Mouse (Mus musculus): ENCODE measurements around the gene Elob. TPM values are rescaled to one million over a fixed set of nuclear protein-coding genes. Genes with fewer than 3 reads are reported as not detected.

The Elob gene
- total RNA-seq, 2 experiments from 2014 or later: 364 to 381 TPM

- no peak for DNase-seq (ENCODE audit: low spot score in 2 of 2)
Observed at GRCm38 (mm10) chr17:23828271-23829001, 500 bp downstream of the Elob start.

- no peak for DNase-seq (ENCODE audit: low spot score in 2 of 2)
Observed at GRCm38 (mm10) chr17:23825591-23825990, 3.3 kb downstream of the Elob start.

DNA sequence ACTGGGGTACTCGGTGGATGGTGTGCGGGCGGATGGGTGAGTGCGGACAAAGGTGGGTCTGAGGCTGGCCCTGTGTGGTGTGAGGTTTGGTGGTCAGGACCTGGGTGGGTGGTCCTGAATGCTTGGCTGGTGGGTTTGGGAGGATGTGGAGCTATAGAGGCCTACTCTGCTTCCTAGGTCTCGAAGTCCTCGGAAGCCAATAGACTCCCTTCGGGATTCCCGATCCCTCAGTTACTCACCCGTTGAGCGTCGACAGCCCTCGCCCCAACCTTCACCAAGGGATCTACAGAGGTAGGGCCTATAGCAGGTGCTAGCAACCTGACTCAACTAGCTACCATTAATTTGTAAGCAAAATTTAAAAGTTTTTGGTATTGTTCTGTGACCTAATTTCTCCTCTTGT, 5.3 kb downstream of the Elob start:
- DNase-seq (ENCODE audit: low spot score in 2 of 2): no peak

DNA sequence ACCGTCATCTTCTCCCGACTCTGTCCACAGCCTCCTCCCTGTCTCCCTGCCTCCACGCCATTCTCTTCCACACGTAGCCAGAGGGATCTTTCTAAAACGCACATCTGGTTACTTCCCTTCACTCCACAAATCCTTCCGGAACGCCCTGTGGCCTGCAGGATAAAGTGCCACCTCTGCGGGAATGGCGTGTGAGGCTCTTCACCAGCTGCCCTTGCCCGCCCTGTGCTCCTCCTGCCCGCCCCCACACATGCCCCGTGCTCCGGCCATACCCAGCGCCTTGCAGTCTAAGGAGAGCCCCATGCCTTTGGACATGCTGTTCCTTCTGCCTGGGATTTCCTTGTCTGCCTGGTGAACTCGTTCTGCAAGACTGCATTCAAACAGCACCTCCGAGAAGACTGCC, 5.9 kb downstream of the Elob start:
- no peak for DNase-seq (ENCODE audit: low spot score in 2 of 2)

DNA sequence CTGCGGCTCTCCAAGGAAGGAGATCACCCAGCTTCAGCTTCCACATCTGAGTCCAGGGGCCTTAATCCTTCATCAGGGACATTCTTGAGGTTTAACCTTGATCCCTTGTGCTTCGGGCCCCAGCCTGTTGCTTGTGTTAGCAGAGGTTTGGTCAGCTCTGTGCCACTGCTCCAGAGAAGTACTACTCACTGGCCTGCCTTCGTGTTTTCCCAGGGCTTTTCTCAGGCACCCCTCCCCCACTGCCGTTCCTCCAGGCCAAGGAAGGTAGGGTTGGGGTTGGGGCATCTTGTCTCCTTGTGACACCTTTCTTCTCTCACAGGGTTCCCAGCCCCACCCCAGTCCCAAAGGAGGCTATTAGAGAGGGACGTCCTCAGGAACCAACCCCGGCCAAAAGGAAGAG, 6.8 kb downstream of the Elob start:
- DNase-seq (ENCODE audit: low spot score in 2 of 2): no peak

DNA sequence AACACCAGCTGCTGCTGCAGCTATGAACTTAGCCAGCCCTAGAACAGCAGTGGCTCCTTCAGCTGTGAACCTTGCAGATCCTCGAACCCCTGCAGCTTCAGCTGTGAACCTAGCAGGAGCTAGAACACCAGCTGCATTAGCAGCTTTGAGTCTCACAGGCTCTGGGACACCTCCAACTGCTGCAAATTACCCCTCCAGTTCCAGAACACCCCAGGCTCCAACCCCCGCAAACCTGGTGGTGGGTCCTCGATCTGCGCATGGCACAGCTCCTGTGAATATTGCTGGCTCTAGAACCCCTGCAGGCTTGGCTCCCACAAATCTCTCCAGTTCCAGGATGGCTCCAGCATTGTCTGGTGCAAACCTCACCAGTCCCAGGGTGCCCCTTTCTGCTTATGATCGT, 8.2 kb downstream of the Elob start:
- no peak for DNase-seq (ENCODE audit: low spot score in 2 of 2)

GRCm38 (mm10) chr17:23819235-23819634, 9.7 kb downstream of the Elob start:
- no peak for DNase-seq (ENCODE audit: low spot score in 2 of 2)

DNA sequence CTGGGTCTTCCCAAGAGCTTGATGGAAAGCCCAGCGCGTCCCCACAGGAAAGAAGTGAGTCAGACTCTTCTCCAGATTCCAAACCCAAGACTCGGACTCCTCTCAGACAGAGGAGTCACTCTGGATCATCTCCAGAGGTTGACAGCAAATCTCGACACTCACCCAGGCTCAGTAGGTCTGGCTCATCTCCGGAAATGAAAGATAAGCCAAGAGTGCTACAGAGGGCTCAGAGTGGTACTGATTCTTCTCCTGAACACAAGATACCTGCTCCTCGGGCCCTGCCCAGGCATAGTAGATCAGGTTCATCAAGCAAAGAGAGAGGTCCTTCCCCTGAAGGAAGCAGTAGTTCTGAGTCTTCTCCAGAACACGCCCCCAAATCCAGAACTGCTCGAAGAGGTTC, 10.4 kb downstream of the Elob start:
- no peak for DNase-seq (ENCODE audit: low spot score in 2 of 2)

DNA sequence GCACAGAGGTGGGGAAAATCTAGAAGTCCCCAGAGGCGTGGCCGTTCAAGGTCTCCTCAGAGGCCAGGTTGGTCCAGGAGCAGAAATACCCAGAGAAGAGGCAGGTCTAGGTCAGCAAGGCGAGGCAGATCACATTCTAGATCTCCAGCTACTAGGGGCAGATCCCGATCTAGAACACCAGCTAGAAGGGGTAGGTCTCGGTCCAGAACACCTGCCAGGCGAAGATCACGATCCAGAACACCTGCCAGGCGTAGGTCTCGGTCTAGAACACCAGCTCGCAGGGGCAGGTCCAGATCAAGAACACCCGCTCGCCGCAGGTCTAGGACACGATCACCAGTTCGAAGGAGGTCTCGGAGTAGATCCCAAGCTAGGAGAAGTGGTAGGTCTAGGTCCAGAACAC, 13.3 kb downstream of the Elob start:
- no peak for DNase-seq (ENCODE audit: low spot score in 2 of 2)

DNA sequence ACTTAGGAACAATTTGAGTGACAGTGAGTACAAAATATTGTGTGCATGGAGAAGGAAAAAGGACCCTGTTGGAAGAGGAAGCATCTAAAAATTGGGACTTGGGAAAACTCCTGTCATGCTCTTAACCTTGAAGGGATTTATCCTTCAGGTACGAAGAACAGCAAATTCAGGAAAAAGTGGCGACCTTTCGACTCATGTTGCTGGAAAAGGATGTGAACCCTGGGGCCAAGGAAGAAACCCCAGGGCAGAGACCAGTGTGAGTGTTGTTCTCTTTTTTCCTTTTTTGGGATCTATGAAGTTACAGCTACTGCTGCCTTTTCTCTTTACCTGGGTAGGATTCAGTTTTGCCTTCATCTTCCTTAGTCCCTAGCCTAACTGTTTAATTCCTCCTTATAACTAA, 21.0 kb downstream of the Elob start:
- DNase-seq (ENCODE audit: low spot score in 2 of 2): no peak

DNA sequence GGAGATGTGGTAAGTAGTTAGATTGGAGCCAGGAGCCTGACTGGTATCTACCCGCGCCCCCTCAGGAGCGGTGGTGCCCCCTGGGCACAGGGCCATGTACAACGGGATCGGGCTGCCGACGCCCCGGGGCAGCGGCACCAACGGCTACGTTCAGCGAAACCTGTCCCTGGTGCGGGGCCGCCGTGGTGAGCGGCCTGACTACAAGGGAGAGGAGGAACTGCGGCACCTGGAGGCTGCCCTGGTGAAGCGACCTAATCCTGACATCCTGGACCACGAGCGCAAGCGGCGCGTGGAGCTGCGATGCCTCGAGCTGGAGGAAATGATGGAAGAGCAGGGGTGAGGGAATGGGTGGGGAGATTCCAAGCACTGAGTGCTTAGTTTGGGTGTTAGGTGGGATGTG, 22.1 kb downstream of the Elob start:
- DNase-seq (ENCODE audit: low spot score in 2 of 2): no peak

DNA sequence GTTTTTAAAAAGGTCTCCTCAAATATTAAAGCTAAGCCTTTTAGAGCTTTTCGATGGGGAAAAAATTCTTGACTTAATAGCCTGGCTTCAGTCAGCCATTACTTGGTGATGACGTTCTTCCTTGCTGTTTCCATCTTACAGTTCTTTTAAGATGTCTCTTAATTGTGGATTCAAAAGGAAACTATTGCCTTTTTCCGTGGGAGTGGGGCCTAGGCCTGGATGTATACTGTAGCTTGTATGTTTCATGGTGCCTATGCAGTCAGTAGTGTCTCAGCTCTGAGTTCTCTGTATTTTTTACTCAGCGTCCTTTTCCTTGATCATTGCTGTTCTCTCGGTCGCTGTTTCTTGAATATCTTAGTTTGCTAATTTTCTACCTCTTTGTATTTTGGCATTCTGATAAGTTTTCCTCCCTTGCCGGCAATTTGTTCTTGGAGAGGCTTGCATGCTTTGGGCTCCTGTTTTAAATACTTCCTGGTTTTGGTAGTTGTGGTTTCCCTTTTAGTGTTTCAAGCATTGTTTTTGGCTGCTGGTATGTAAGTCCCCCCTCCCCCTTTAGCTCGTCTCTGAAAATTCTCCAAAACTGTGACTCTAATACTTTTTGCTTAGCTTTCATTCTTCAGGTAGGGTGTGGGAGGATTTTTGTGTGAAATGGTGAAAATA, 24.4 kb downstream of the Elob start:
- DNase-seq (ENCODE audit: low spot score in 2 of 2): no peak

- DNase-seq (ENCODE audit: low spot score in 2 of 2): peak; percentile 71 to 72
Observed at GRCm38 (mm10) chr17:23803366-23804041, 25.4 kb downstream of the Elob start.

- DNase-seq (ENCODE audit: low spot score in 2 of 2): peak; percentile 79 to 89
Observed at GRCm38 (mm10) chr17:23802746-23803365, 26.1 kb downstream of the Elob start.

DNA sequence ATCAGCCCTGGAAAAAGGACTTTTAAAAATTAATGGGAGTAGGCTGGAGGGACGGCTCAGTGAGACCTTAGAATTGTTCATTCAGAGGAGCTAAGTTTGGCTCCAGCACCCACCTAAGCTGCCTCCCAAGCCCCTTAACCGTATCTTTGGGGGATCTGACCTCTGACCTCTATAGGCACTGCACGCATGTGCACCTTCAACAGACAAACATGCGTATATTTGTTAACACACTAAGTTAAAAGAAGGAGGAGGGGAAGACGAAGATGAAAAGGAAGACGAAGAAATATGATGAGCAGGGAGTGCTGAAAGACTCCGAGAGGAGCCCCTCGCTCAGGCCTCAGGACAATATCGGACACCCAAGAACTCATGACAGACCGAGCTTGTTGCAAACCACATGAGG, 27.3 kb downstream of the Elob start:
- DNase-seq (ENCODE audit: low spot score in 2 of 2): no peak

DNA sequence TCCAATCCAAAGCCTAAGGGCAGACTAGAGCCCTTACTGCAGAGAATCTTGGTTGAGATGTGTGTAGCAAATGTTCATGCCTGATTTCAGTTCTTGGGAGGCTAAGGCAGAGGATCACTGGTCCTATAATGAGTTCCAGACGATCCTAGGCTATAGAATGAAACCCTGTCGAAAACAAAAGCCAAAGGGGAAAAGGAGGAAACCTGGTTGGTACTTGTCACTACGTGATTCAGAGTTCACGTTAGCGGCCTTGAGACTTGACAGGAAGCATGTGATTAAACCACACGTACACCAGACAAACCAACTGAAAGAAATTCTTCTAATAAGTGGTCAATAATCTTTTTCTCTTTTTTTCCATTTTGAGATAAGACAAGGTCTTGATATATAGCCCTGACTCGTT, 31.6 kb downstream of the Elob start:
- DNase-seq (ENCODE audit: low spot score in 2 of 2): no peak

DNA sequence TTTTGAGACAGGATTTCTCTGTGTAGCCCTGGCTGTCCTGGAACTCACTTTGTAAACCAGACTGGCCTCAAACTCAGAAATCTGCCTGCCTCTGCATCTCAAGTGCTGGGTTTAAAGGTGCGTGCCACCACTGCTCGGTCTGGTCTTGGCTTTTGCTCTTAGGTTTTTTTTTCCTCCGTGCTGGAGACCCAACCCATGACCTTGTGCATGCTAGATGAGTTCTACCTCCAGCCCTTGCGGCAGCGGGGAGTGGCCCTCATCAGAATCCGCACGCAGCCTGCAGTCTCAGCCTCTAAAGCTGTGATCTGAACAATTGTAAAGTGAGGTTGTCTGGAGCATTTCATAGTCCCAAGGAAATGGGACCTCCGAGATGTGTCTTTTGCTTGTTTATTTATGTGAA, 33.6 kb downstream of the Elob start:
- DNase-seq (ENCODE audit: low spot score in 2 of 2): no peak

DNA sequence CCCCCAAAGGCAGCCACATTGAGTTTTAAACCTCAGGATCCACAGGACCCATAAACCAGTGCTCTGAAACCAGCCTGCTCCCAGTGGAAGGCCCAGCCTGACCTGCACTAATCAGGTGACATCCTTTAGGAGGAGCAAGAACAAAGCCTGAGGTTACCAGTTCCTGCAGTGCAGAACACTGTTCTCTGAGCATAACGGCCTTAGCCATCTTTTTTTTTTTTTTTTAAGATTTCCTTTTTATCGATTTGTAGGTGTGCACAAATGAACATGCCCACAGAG, 37.9 kb downstream of the Elob start:
- DNase-seq (ENCODE audit: low spot score in 2 of 2): no peak

DNA sequence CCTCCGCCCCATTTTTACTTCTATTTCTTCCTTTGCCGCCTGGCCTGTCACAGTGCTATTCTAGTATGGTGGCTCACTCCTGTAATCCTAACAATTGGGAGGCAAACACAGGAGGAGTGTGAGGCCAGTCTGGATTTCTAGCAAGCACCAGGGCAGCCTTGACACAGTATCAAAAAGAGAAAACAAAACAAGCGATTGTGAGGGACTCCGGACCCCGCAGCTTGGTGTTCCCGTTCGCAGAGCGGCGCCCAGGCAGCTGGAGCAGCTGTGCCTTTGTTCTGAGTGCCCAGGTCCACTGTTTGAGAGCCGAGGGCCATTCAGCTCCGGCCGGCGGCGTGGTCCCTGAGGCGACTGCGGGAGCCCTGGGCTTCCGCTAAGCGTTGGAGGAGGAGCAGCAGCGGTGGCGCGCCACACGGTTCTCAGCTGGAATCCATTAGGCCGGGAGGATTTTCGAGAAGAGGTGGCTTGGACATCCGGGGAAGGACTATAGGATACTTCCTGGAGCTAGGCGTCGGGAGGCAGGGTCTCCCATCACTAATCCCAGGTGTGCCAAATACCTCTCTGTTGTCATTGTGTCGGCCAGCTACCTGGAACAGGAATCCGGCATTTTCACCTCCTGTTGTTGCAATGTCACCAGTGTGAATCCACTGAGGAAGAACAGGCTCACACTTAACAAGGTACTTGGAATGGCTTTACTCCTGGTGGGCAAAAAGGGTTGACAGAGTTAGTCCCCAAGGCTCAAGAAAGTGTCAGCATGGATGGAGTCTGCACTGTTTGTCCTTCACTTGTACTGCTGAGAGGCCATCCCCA, 38.5 kb downstream of the Elob start, which contains the start of gene Srrm2:
Gene Srrm2 (plus strand): TSS at position 264 of the 810 bp plus-strand sequence.
- DNase-seq (ENCODE audit: low spot score in 2 of 2): peak; percentile 37 to 52

GRCm38 (mm10) chr17:23789749-23790268, 39.1 kb downstream of the Elob start:
- DNase-seq (ENCODE audit: low spot score in 2 of 2): no peak

DNA sequence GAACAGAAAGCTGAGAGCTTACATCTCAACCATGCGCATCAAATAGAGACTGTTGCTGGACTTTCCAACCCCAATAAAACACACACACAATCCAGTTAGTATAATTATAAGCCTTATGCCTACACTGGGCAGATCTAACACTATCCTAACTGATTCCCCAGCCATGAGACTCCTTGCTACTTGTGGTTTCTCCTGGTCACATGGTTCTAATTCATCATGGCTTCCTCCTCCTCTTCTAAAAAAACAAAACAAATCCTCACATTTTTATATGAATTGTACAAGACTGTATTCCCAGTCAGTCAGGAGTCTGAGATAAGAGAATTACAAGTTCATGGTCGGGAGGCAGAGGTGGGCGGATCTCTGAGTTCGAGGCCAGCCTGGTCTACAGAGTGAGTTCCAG, 40.0 kb downstream of the Elob start:
- DNase-seq (ENCODE audit: low spot score in 2 of 2): no peak

Data from adrenal gland, postnatal 4 days (tissue).